Mouse (Mus musculus) urinary bladder, postnatal 4 days (tissue): Measurements from ENCODE around the gene Capn10.

Experiments used
- DNase-seq, 2 experiments: peaks; one replicate each; pipeline ENCODE4 v3.0.0; 2021 to 2022; ENCODE audit warnings: low spot score in 2 of 2

Capn10 gene

DNA sequence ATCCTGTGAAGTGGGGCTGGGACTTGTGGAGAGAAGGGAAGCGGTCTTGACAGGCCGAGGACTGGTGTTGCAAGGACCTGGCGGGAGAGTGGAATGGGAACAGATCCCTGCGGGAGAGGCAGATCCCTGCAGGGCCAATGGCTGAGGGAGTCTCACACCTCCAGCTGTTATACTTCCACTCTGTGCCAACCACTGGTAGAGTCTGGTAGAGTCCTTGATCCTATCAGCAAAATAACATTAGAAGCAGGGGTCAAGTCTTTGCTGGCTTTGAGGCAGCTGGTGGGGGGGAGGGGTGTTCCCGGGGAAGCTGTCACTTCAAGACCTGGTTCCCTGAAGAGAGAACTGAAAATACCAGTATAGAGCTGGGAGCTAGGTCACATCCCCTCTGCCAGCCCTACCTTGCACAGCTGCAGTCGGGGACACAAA lies 42.0 kb downstream of the Capn10 start:
- peak in 1 of 2 experiments; percentile 58 for DNase-seq

DNA sequence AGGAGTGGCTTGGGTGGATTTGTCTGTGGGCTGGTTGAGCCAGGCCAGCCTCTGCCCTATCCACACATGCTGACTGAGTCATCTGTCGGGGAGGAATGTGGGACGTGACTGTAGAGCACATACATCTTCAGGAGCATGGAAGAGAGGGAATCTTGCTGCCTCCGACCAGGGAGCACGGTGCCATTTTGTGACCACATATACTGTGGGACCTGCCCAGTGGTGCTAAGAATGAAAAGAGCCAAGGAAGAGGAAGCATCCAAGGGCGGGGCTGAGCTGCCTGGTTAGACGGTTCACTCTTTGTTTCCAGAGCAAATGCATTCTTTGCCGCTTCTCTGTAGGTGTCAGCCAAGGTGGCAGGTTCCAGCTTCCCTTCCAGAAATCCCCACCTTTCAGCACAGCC lies 44.5 kb downstream of the Capn10 start:
- peak in 1 of 2 experiments; percentile 57 for DNase-seq

- peak in 1 of 2 experiments; percentile 58 for DNase-seq
Measured at GRCm38 (mm10) chr1:92979073-92979602, 45.0 kb downstream of the Capn10 start.

DNA sequence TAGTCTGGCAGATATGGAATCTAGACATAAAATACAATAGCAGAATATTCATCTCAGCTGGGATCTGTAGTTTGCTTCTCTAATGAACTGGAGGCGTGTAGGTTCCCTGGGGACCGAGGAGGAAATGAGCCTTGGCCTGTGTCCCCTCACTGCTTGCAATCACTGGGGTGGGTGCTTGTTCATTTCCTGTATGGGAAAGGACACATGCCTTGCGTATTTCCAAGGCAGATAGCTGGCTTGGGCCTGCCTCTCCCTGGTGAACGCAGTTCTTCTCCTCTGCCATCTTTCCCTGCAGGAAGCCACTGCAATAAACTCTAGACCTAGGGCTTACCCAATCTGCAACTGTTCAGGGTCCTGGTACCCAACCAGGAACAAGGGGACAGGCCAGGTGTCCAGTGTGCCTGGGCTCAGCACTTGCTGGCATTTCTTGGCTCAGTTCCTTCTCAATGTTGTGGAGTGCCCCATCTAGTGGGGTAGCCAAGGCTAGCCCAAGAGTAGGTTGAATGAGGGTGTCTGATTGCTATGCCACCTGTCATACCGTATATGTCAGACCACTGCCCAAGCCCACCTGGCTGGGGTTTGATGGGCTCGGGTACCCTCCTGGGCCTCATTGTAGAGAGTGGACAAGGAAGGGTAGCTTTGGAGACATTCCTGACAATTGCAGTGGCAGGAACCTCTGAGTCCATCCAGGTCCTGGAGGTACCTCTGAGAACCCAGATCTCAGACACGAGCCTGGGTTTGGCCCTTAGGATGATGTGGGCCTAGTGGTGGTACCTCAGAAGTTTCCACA lies 47.1 kb downstream of the Capn10 start:
- peak in 1 of 2 experiments; percentile 57 for DNase-seq

- peak in 1 of 2 experiments; percentile 53 for DNase-seq
Measured at GRCm38 (mm10) chr1:92982931-92983605, 48.9 kb downstream of the Capn10 start.

GRCm38 (mm10) chr1:92984999-92985398 lies 50.8 kb downstream of the Capn10 start:
- peak in 1 of 2 experiments; percentile 30 for DNase-seq

DNA sequence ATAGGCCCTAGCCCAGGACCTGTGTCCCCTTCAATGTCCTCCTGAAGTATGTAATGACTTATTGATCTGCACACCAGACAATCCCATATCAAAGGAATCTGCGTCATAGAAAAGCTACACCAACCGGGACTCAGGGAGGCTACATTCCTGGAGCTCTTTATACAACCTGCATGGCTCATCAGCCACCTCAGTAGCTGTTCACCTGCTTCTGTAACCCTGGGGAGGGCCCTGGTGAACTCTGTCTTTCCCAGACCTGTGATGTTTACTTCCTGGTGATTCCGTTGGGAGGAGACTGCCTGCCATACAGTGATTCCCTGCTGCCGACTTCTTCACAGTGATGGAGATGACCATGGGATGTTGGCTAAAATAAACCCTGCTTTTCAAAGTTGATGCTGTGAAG lies 54.7 kb downstream of the Capn10 start:
- DNase-seq, result peak in 1 of 2 experiments; percentile 19

- DNase-seq, result peak in 1 of 2 experiments; percentile 28
Measured at GRCm38 (mm10) chr1:92989891-92990290, 55.7 kb downstream of the Capn10 start.

DNA sequence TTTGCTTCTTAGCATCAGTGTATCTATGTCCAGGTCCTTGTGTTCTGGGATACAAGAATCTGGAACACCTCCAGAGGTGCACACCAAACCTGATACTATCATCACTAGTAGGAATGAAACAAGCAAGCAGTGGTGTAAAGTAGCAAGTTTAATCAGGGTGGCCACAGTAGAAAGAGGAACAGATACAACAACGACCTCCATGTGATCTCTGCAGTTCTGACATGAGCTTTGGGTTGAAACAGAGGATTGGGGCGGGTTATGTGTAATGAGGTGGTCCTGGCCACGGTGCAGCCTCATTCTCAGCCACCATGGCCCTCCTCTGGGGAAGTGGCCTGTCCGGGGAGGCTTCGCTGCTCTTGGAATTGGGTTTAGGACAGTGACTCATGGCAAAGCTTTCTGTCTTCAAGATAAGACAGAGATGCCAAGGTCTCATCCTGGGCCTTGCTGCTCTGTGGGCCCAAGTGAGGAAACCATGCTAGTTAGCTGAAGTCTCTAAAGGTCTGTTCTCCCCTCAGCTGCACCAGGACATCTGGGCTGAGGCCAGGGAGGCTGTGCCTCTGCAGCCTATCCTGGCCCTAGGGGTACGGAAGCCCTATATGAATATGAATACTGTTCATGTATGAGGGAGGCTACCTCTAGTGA lies 58.2 kb downstream of the Capn10 start:
- no peak for DNase-seq

GRCm38 (mm10) chr1:92992880-92993279 lies 58.7 kb downstream of the Capn10 start:
- no peak for DNase-seq
